Mouse (Mus musculus) embryonic facial prominence, embryonic 14.5 days (tissue): Measurements from ENCODE around the gene Otulin. TPM values are rescaled to one million over a fixed set of nuclear protein-coding genes. Genes with fewer than 3 reads are reported as not detected.

Source experiments
- ATAC-seq: fragments of 200-750 bp; cut with Nextera tagmentation; 2 replicates; pipeline ENCODE4 v1.8.0; 2017; ENCODE audit warnings: low read depth, moderate number of reproducible peaks, moderate TSS enrichment
- DNase-seq: peaks from one replicate; pipeline ENCODE4 v3.0.0-alpha.2; 2015; ENCODE audit warnings: low spot score
- H3K27ac ChIP-seq: fragments of 300-500 bp; sonication (generic); replicated peaks from 2 replicates; pipeline ENCODE4 v1.5.1; 2014; ENCODE audit warnings: low read depth, mild to moderate bottlenecking, low read length, moderate library complexity
- H3K27me3 ChIP-seq: fragments of 300-500 bp; sonication (generic); replicated peaks from 2 replicates; pipeline ENCODE4 v1.6.1; 2014; ENCODE audit warnings: low read length; ENCODE audit not compliant: control insufficient read depth, insufficient read depth
- H3K36me3 ChIP-seq: fragments of 300-500 bp; sonication (generic); 2 replicates; pipeline ENCODE4 v1.6.1; 2014; ENCODE audit warnings: low read length, mixed read lengths; ENCODE audit not compliant: control insufficient read depth, insufficient read depth
- H3K4me1 ChIP-seq: fragments of 300-500 bp; sonication (generic); 2 replicates; pipeline ENCODE4 v1.6.1; 2014; ENCODE audit warnings: antibody characterized with exemption, low read length; ENCODE audit not compliant: control insufficient read depth, insufficient read depth
- H3K4me2 ChIP-seq: fragments of 300-500 bp; sonication (generic); 2 replicates; pipeline ENCODE4 v1.6.1; 2014; ENCODE audit warnings: low read depth, mild to moderate bottlenecking, low read length, moderate library complexity, mixed read lengths
- H3K4me3 ChIP-seq: fragments of 300-500 bp; sonication (generic); 2 replicates; pipeline ENCODE4 v1.5.1; 2014; ENCODE audit warnings: low read depth, mild to moderate bottlenecking, low read length
- H3K9ac ChIP-seq: fragments of 300-500 bp; sonication (generic); 2 replicates; pipeline ENCODE4 v1.6.1; 2014; ENCODE audit warnings: low read depth, mild to moderate bottlenecking, low read length, moderate library complexity, mixed read lengths
- H3K9me3 ChIP-seq: fragments of 300-500 bp; sonication (generic); 2 replicates; pipeline ENCODE4 v1.6.1; 2016; ENCODE audit warnings: low read length; ENCODE audit not compliant: control insufficient read depth
- WGBS: fragments of 180-500 bp; shearing (Covaris S2); extraction: QIAGEN DNeasy Blood & Tissue Kit; methylation state at CpG from one replicate; pipeline ENCODE4 v1.1.7; 2014; 5-methylcytosine and 5-hydroxymethylcytosine counted together
- polyA plus RNA-seq: library from polyadenylated mRNA; unstranded; fragments of >200 nt; fragmentation: Nextera tagmentation; extraction: Ambion mirVana; gene quantifications from 2 replicates; pipeline ENCODE4 v1.2.1, GENCODE M21; 2014

The Otulin gene
- polyA plus RNA-seq, 1 experiment from 2014 or later, result 39.7 TPM

- no peak for DNase-seq
- no peak overlapping the region for H3K27ac ChIP-seq
- no peak overlapping the region for H3K4me3 ChIP-seq
- H3K4me1 ChIP-seq, result no peaks in the 10 kb centered on the region
- no peak overlapping the region for H3K4me2 ChIP-seq
- H3K9me3 ChIP-seq, result no peaks in the 10 kb centered on the region
- WGBS, result 83% methylated on average over 6 of the region's 6 CpGs
- peaks cover 74% of the 10 kb centered on the region for H3K36me3 ChIP-seq
- no peak for ATAC-seq
- no peaks in the 10 kb centered on the region for H3K27me3 ChIP-seq
- H3K9ac ChIP-seq, result no peak overlapping the region
These were observed 11.5 kb downstream of the Otulin start for GRCm38 (mm10) chr15:27618778-27619533.

- H3K9me3 ChIP-seq, result no peaks in the 10 kb centered on the region
- WGBS, result 61% methylated on average over 3 of the region's 3 CpGs
- no peaks in the 10 kb centered on the region for H3K4me1 ChIP-seq
- DNase-seq (no peak), ATAC-seq (no peak)
- no peak overlapping the region for H3K4me3 ChIP-seq
- H3K36me3 ChIP-seq, result peaks cover 68% of the 10 kb centered on the region
- no peaks in the 10 kb centered on the region for H3K27me3 ChIP-seq
- H3K4me2 ChIP-seq, result no peak overlapping the region
- no peak overlapping the region for H3K9ac ChIP-seq
- no peak overlapping the region for H3K27ac ChIP-seq
These were observed 13.3 kb downstream of the Otulin start for GRCm38 (mm10) chr15:27617227-27617626.

GRCm38 (mm10) chr15:27616159-27616558 lies 14.3 kb downstream of the Otulin start:
- Histone ChIP-seq H3K4me2 (no peak overlapping the region), H3K27me3 (no peaks in the 10 kb centered on the region), H3K36me3 (peaks cover 74% of the 10 kb centered on the region), H3K4me1 (no peaks in the 10 kb centered on the region), H3K27ac (no peak overlapping the region), H3K9ac (no peak overlapping the region), H3K4me3 (no peak overlapping the region), H3K9me3 (no peaks in the 10 kb centered on the region)
- 79% methylated on average over 4 of the region's 4 CpGs for WGBS
- DNase-seq (no peak), ATAC-seq (no peak)

GRCm38 (mm10) chr15:27613255-27613654 lies 17.2 kb downstream of the Otulin start:
- peaks cover 72% of the 10 kb centered on the region for H3K36me3 ChIP-seq
- H3K27me3 ChIP-seq, result no peaks in the 10 kb centered on the region
- no peak overlapping the region for H3K9ac ChIP-seq
- ATAC-seq, result no peak
- no peak overlapping the region for H3K27ac ChIP-seq
- H3K9me3 ChIP-seq, result no peaks in the 10 kb centered on the region
- H3K4me1 ChIP-seq, result no peaks in the 10 kb centered on the region
- H3K4me2 ChIP-seq, result no peak overlapping the region
- 92% methylated on average over 4 of the region's 4 CpGs for WGBS
- H3K4me3 ChIP-seq, result no peak overlapping the region
- DNase-seq, result no peak

- ATAC-seq (peak; percentile 83; the same call in 1 of the 2 replicates), DNase-seq (peak; percentile 85)
- H3K4me3 ChIP-seq, result no peak overlapping the region
- no peak overlapping the region for H3K27ac ChIP-seq
- H3K4me1 ChIP-seq, result no peaks in the 10 kb centered on the region
- no peaks in the 10 kb centered on the region for H3K9me3 ChIP-seq
- H3K9ac ChIP-seq, result no peak overlapping the region
- no peak overlapping the region for H3K4me2 ChIP-seq
- WGBS, result 47% methylated on average over 6 of the region's 6 CpGs
- H3K27me3 ChIP-seq, result no peaks in the 10 kb centered on the region
- peaks cover 72% of the 10 kb centered on the region for H3K36me3 ChIP-seq
These were observed 17.8 kb downstream of the Otulin start for GRCm38 (mm10) chr15:27612533-27613221.

GRCm38 (mm10) chr15:27609554-27609953 lies 20.9 kb downstream of the Otulin start:
- Histone ChIP-seq H3K36me3 (peaks cover 79% of the 10 kb centered on the region), H3K9me3 (no peaks in the 10 kb centered on the region), H3K9ac (no peak overlapping the region), H3K27ac (no peak overlapping the region), H3K4me2 (no peak overlapping the region), H3K4me1 (no peaks in the 10 kb centered on the region), H3K27me3 (no peaks in the 10 kb centered on the region), H3K4me3 (no peak overlapping the region)
- WGBS, result 67% methylated on average over 4 of the region's 4 CpGs
- ATAC-seq (no peak), DNase-seq (no peak)

- WGBS, result 79% methylated on average over 3 of the region's 3 CpGs
- no peak overlapping the region for H3K27ac ChIP-seq
- no peak for ATAC-seq
- H3K4me2 ChIP-seq, result no peak overlapping the region
- H3K36me3 ChIP-seq, result peaks cover 66% of the 10 kb centered on the region
- H3K27me3 ChIP-seq, result no peaks in the 10 kb centered on the region
- no peaks in the 10 kb centered on the region for H3K9me3 ChIP-seq
- H3K4me3 ChIP-seq, result no peak overlapping the region
- H3K9ac ChIP-seq, result no peak overlapping the region
- no peaks in the 10 kb centered on the region for H3K4me1 ChIP-seq
- no peak for DNase-seq
These were observed 25.2 kb downstream of the Otulin start for GRCm38 (mm10) chr15:27605252-27605651.

GRCm38 (mm10) chr15:27604558-27604957 lies 25.9 kb downstream of the Otulin start:
- Histone ChIP-seq H3K36me3 (peaks cover 59% of the 10 kb centered on the region), H3K4me3 (no peak overlapping the region), H3K27me3 (no peaks in the 10 kb centered on the region), H3K9ac (no peak overlapping the region), H3K4me1 (no peaks in the 10 kb centered on the region), H3K4me2 (no peak overlapping the region), H3K27ac (no peak overlapping the region), H3K9me3 (no peaks in the 10 kb centered on the region)
- ATAC-seq (no peak), DNase-seq (no peak)
- 83% methylated on average over 3 of the region's 3 CpGs for WGBS
